Mouse (Mus musculus): ENCODE results near the gene Snx11. TPM values are rescaled to one million over a fixed set of nuclear protein-coding genes. Genes with fewer than 3 reads are reported as not detected.
A peak's percentile ranks its signal among the peaks of the same experiment; 100 is the strongest.

The Snx11 gene
- total and polyA plus RNA-seq, 2 experiments from 2014 or later: 38.9 to 61.9 TPM

DNA sequence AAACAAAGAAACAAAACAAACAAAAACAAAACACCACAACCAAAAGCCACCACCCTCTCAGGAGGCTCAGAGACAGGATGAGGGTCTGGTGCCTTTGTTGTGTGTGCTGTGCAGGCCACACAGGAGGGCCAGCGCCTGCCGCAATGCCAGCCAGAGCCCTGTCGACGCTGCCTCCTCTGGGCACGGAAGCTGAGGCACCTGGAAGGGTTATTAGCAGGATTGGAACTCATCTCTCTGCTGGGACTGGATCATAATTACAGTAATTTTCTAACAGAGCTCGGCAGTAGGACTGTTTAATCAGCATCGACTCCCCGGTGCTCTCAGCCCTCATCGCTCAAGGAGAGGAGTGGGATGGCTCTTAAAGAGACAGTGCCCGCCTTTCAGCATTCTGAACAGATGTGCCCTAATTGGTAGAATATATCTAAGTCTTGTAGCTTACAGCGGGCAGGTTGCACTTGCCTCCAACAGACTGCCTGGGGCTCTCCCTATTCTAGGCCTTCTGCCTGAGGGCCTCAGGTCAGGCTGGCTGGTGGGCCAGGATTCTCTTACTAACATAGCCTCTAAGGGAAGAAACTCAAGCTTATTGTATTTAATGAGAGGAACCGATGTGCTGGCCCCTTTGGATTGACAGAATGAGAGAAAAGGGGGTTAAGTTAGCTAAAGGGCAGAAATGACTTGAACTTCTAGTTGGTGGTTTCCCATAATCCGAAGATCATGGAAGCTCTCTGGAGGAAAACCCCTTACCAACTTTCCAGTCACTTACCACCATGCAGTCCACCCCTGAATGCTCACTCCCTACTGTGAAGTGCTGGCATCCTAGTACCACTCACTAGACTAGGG lies 12.6 kb downstream of the Snx11 start:
- DNase-seq (ENCODE audit: low spot score) (peak; percentile 61), ATAC-seq (ENCODE audit: low FRiP score) (no peak)
- Histone ChIP-seq H3K9ac (replicated peaks; ENCODE audit: low read length, poor library complexity, severe bottlenecking) (no peak overlapping the region), H3K36me3 (ENCODE audit: insufficient read depth, low read length) (peaks cover 16% of the 10 kb centered on the region), H3K9me3 (ENCODE audit: low read length) (no peaks in the 10 kb centered on the region), H3K4me1 (ENCODE audit: insufficient read depth, low read length) (peaks cover 3% of the 10 kb centered on the region; the same call in 1 of the 2 replicates), H3K4me2 (ENCODE audit: low read depth, low read length, poor library complexity, severe bottlenecking) (peak overlapping the region; percentile 18; the same call in 1 of the 2 replicates), H3K4me3 (ENCODE audit: low read depth, low read length) (no peak overlapping the region), H3K27me3 (ENCODE audit: insufficient read depth, low read length) (no peaks in the 10 kb centered on the region), H3K27ac (ENCODE audit: low read depth, low read length) (no peak overlapping the region)
- 29% methylated on average over 13 of the region's 13 CpGs for WGBS
- no peak for TF ChIP-seq CTCF (IDR thresholded peaks at IDR 0.05)

- peak; percentile 41 for TF ChIP-seq CTCF (IDR thresholded peaks at IDR 0.05)
- Histone ChIP-seq H3K4me2 (ENCODE audit: low read depth, low read length, poor library complexity, severe bottlenecking) (no peak overlapping the region), H3K36me3 (ENCODE audit: insufficient read depth, low read length) (0 out of 2 replicates have a peak, but pooled peaks cover under 1% of the 10 kb centered on the region), H3K4me3 (ENCODE audit: low read depth, low read length) (no peak overlapping the region), H3K4me1 (ENCODE audit: insufficient read depth, low read length) (peaks cover 3% of the 10 kb centered on the region; the same call in 1 of the 2 replicates), H3K27ac (ENCODE audit: low read depth, low read length) (no peak overlapping the region), H3K27me3 (ENCODE audit: insufficient read depth, low read length) (no peaks in the 10 kb centered on the region), H3K9me3 (ENCODE audit: low read length) (no peaks in the 10 kb centered on the region), H3K9ac (replicated peaks; ENCODE audit: low read length, poor library complexity, severe bottlenecking) (no peak overlapping the region)
- WGBS: 65% methylated on average over 15 of the region's 15 CpGs
- ATAC-seq (ENCODE audit: low FRiP score) (no peak; the same call in 1 of the 2 replicates), DNase-seq (ENCODE audit: low spot score) (peak; percentile 86)
Measured at GRCm38 (mm10) chr11:96762742-96763470, 14.5 kb downstream of the Snx11 start.

GRCm38 (mm10) chr11:96761984-96762383 lies 15.4 kb downstream of the Snx11 start:
- Histone ChIP-seq H3K36me3 (ENCODE audit: insufficient read depth, low read length) (no peaks in the 10 kb centered on the region), H3K4me2 (ENCODE audit: low read depth, low read length, poor library complexity, severe bottlenecking) (no peak overlapping the region), H3K9ac (replicated peaks; ENCODE audit: low read length, poor library complexity, severe bottlenecking) (no peak overlapping the region), H3K4me1 (ENCODE audit: insufficient read depth, low read length) (peaks cover 3% of the 10 kb centered on the region; the same call in 1 of the 2 replicates), H3K27me3 (ENCODE audit: insufficient read depth, low read length) (no peaks in the 10 kb centered on the region), H3K27ac (ENCODE audit: low read depth, low read length) (no peak overlapping the region), H3K4me3 (ENCODE audit: low read depth, low read length) (no peak overlapping the region), H3K9me3 (ENCODE audit: low read length) (no peaks in the 10 kb centered on the region)
- ATAC-seq (ENCODE audit: low FRiP score): no peak
- TF ChIP-seq CTCF (IDR thresholded peaks at IDR 0.05): no peak
- no peak for DNase-seq (ENCODE audit: low spot score)
- WGBS: 67% methylated on average over 7 of the region's 7 CpGs

- no peaks in the 10 kb centered on the region for H3K27me3 ChIP-seq (ENCODE audit: insufficient read depth, low read length)
- DNase-seq (ENCODE audit: low spot score): peak; percentile 74
- TF ChIP-seq CTCF (IDR thresholded peaks at IDR 0.05): peak; percentile 76
Measured at GRCm38 (mm10) chr11:96760042-96760441, 17.3 kb downstream of the Snx11 start.

GRCm38 (mm10) chr11:96758402-96758801 lies 19.0 kb downstream of the Snx11 start:
- Histone ChIP-seq H3K27me3 (ENCODE audit: insufficient read depth, low read length) (no peaks in the 10 kb centered on the region), H3K9ac (replicated peaks; ENCODE audit: low read length, poor library complexity, severe bottlenecking) (no peak overlapping the region), H3K4me2 (ENCODE audit: low read depth, low read length, poor library complexity, severe bottlenecking) (no peak overlapping the region), H3K36me3 (ENCODE audit: insufficient read depth, low read length) (no peaks in the 10 kb centered on the region), H3K4me1 (ENCODE audit: insufficient read depth, low read length) (no peaks in the 10 kb centered on the region), H3K4me3 (ENCODE audit: low read depth, low read length) (no peak overlapping the region), H3K9me3 (ENCODE audit: low read length) (no peaks in the 10 kb centered on the region), H3K27ac (ENCODE audit: low read depth, low read length) (no peak overlapping the region)
- TF ChIP-seq CTCF (IDR thresholded peaks at IDR 0.05): no peak
- ATAC-seq (ENCODE audit: low FRiP score) (no peak), DNase-seq (ENCODE audit: low spot score) (no peak)
- WGBS: 75% methylated on average over 5 of the region's 5 CpGs

More at GRCm38 (mm10) chr11:96760042-96760441, 17.3 kb downstream of the Snx11 start:
- Histone ChIP-seq H3K27ac (ENCODE audit: low read depth, low read length) (no peak overlapping the region), H3K36me3 (ENCODE audit: insufficient read depth, low read length) (no peaks in the 10 kb centered on the region), H3K4me1 (ENCODE audit: insufficient read depth, low read length) (peaks cover 3% of the 10 kb centered on the region; the same call in 1 of the 2 replicates), H3K4me2 (ENCODE audit: low read depth, low read length, poor library complexity, severe bottlenecking) (no peak overlapping the region), H3K4me3 (ENCODE audit: low read depth, low read length) (no peak overlapping the region), H3K9ac (replicated peaks; ENCODE audit: low read length, poor library complexity, severe bottlenecking) (no peak overlapping the region), H3K9me3 (ENCODE audit: low read length) (no peaks in the 10 kb centered on the region)
- no peak for ATAC-seq (ENCODE audit: low FRiP score)
- WGBS: 44% methylated on average over 3 of the region's 3 CpGs
